ENCODE assay signal across 19 mouse cellular contexts in genomic region chr2:160933890-160934289, GRCm38 (mm10). TPM values are rescaled to one million over a fixed set of nuclear protein-coding genes. Genes with fewer than 3 reads are reported as not detected.
DNase-seq lines count a peak whose midpoint lies in the region; ATAC-seq and TF ChIP-seq lines count a peak whose summit lies in the region.
"Had no signal": no experiment of that assay in that cellular context is flagged by ENCODE, and none has a peak within 500 bp of the region (broad histone marks: within the 10 kb centered on the region; RNA-seq: fewer than 3 reads in every experiment).

No protein-coding gene starts in this region.

- no peak for ATAC-seq in kidney, postnatal 0 days (replicated peaks; ENCODE audit: low FRiP score, low read depth)
- no peak for ATAC-seq in lung, postnatal 0 days
- ATAC-seq: midbrain, embryonic 15.5 days had no signal

- H3K4me3 ChIP-seq in kidney, postnatal 0 days (replicated peaks; ENCODE audit: low read depth, low read length) = no peak overlapping the region
- no peak overlapping the region for H3K4me3 ChIP-seq in lung, postnatal 0 days (ENCODE audit: low read depth, low read length)
- H3K4me3 ChIP-seq in ES-Bruce4 (ENCODE audit: low read depth, low read length) = no peak overlapping the region
- H3K4me3 ChIP-seq: midbrain, embryonic 15.5 days had no signal

- no peak for TF ChIP-seq POLR2A in ES-Bruce4 (IDR thresholded peaks at IDR 0.05; ENCODE audit: insufficient read depth, low read length)

- no peaks in the 10 kb centered on the region for H3K4me1 ChIP-seq in kidney, postnatal 0 days (replicated peaks; ENCODE audit: insufficient read depth, low read length)
- H3K4me1 ChIP-seq in lung, postnatal 0 days (ENCODE audit: insufficient read depth, low read depth, low read length) = no peaks in the 10 kb centered on the region
- H3K4me1 ChIP-seq in ES-Bruce4 (ENCODE audit: control insufficient read depth, insufficient read depth, low read length) = no peaks in the 10 kb centered on the region
- H3K4me1 ChIP-seq: midbrain, embryonic 15.5 days had no signal

- no peak overlapping the region for H3K9ac ChIP-seq in kidney, postnatal 0 days (ENCODE audit: low read depth, low read length)
- no peak overlapping the region for H3K9ac ChIP-seq in lung, postnatal 0 days (replicated peaks; ENCODE audit: low read depth)
- H3K9ac ChIP-seq in ES-Bruce4 (ENCODE audit: low read depth, poor library complexity, severe bottlenecking) = no peak overlapping the region
- H3K9ac ChIP-seq: hindbrain, embryonic 14.5 days; midbrain, embryonic 15.5 days had no signal

- H3K36me3 ChIP-seq in kidney, postnatal 0 days (ENCODE audit: insufficient read depth, low read length) = no peaks in the 10 kb centered on the region
- H3K36me3 ChIP-seq in lung, postnatal 0 days (ENCODE audit: insufficient read depth, low read length) = no peaks in the 10 kb centered on the region
- no peaks in the 10 kb centered on the region for H3K36me3 ChIP-seq in ES-Bruce4 (ENCODE audit: control insufficient read depth, insufficient read depth, low read length, poor library complexity, severe bottlenecking)
- H3K36me3 ChIP-seq: midbrain, embryonic 15.5 days had no signal

- H3K4me2 ChIP-seq in kidney, postnatal 0 days (ENCODE audit: low read length) = no peak overlapping the region
- no peak overlapping the region for H3K4me2 ChIP-seq in lung, postnatal 0 days (replicated peaks; ENCODE audit: low read depth, low read length)
- H3K4me2 ChIP-seq: hindbrain, embryonic 14.5 days; midbrain, embryonic 15.5 days had no signal

- H3K9me3 ChIP-seq in kidney, postnatal 0 days (replicated peaks; ENCODE audit: low read length) = no peaks in the 10 kb centered on the region
- no peaks in the 10 kb centered on the region for H3K9me3 ChIP-seq in lung, postnatal 0 days (ENCODE audit: low read length)
- H3K9me3 ChIP-seq in ES-Bruce4 (replicated peaks; ENCODE audit: control insufficient read depth, insufficient read depth, low read length, poor library complexity, severe bottlenecking) = peaks cover 9% of the 10 kb centered on the region; the same call in 1 of the 2 replicates
- H3K9me3 ChIP-seq: midbrain, embryonic 15.5 days had no signal

- H3K27ac ChIP-seq in kidney, postnatal 0 days = no peak overlapping the region
- no peak overlapping the region for H3K27ac ChIP-seq in lung, postnatal 0 days (ENCODE audit: low read length)
- no peak overlapping the region for H3K27ac ChIP-seq in ES-Bruce4 (ENCODE audit: insufficient read depth, low read length)
- H3K27ac ChIP-seq: hindbrain, embryonic 14.5 days; midbrain, embryonic 15.5 days had no signal

- TF ChIP-seq EP300 in lung, postnatal 0 days (IDR thresholded peaks at IDR 0.05) = no peak
- TF ChIP-seq EP300 in ES-Bruce4 (IDR thresholded peaks at IDR 0.05; ENCODE audit: insufficient read depth, low read depth, low read length) = no peak

- WGBS in kidney, postnatal 0 days = 65% methylated on average over 5 of the region's 5 CpGs
- WGBS in lung, postnatal 0 days = 59% methylated on average over 5 of the region's 5 CpGs

- TF ChIP-seq CTCF in kidney, postnatal 0 days (IDR thresholded peaks at IDR 0.05; ENCODE audit: low read depth) = peak; percentile 39; the same call in 1 of the 2 replicates
- peak; percentile 49 for TF ChIP-seq CTCF in lung, postnatal 0 days (IDR thresholded peaks at IDR 0.05)
- TF ChIP-seq CTCF in ES-Bruce4 (IDR thresholded peaks at IDR 0.05; ENCODE audit: low read depth, low read length) = peak; percentile 60

- DNase-seq in kidney, postnatal 0 days (ENCODE audit: low spot score) = no peak
- no peak for DNase-seq in kidney, postnatal 25 days
- no peak for DNase-seq in lung, postnatal 0 days (ENCODE audit: low spot score)
- no peak for DNase-seq in lung, postnatal 10 days
- peak; percentile 15 for DNase-seq in ZHBTc4 (ENCODE audit: low read depth, low spot score)
- no peak for DNase-seq in adrenal gland, postnatal 25 days
- no peak for DNase-seq in spleen, postnatal 14 days (ENCODE audit: low spot score in 2 of 2)
- DNase-seq: adrenal gland, postnatal 10 days; cerebellum, adult 8-10 months; gastrocnemius, postnatal 36 days; heart, postnatal 10 days; kidney, adult 11 months; kidney, postnatal 14 days; layer of hippocampus, postnatal 36 days; lung, adult 18-20 months; thymus, postnatal 25 days had no signal

- H3K27me3 ChIP-seq in kidney, postnatal 0 days (ENCODE audit: insufficient read depth, low read length) = no peaks in the 10 kb centered on the region
- H3K27me3 ChIP-seq in lung, postnatal 0 days (replicated peaks; ENCODE audit: insufficient read depth, low read length) = no peaks in the 10 kb centered on the region
- no peaks in the 10 kb centered on the region; the same call in 1 of the 2 replicates for H3K27me3 ChIP-seq in ES-Bruce4 (ENCODE audit: control insufficient read depth, insufficient read depth, low read length, poor library complexity, severe bottlenecking)
- H3K27me3 ChIP-seq: midbrain, embryonic 15.5 days had no signal

RNA-seq across cellular contexts. Expression of gene Emilin3, which starts 21.8 kb away (rescaled TPM):
- 1.5 and 1.7 TPM in 2 replicates for polyA plus RNA-seq in kidney, postnatal 0 days (2015; fragmentation: Nextera tagmentation; extraction: Ambion mirVana)
- 0.36 and 0.52 TPM in 2 replicates for polyA plus RNA-seq in lung, postnatal 0 days (2015; fragmentation: Nextera tagmentation; extraction: Ambion mirVana)
- polyA plus RNA-seq in ES-Bruce4 (2011; ENCODE audit: insufficient read depth, insufficient read length, low read depth, missing spikeins) = 0.56 and 0.70 TPM in 2 replicates
- total RNA-seq in adrenal gland, postnatal 25 days (2021) = not detected in 2 replicates

RNA-seq across cellular contexts. Expression of gene Lpin3, which starts 53.4 kb away (rescaled TPM):
- polyA plus RNA-seq in kidney, postnatal 0 days (2015; fragmentation: Nextera tagmentation; extraction: Ambion mirVana) = 4.1 and 4.2 TPM in 2 replicates
- 3.2 and 4.5 TPM in 2 replicates for polyA plus RNA-seq in lung, postnatal 0 days (2015; fragmentation: Nextera tagmentation; extraction: Ambion mirVana)
- polyA plus RNA-seq in ES-Bruce4 (2011; ENCODE audit: insufficient read depth, insufficient read length, low read depth, missing spikeins) = 5.6 and 7.0 TPM in 2 replicates
- total RNA-seq in adrenal gland, postnatal 25 days (2021) = 55.3 and 91.2 TPM in 2 replicates
